Mouse (Mus musculus) heart, embryonic 16.5 days (tissue): ENCODE data around the gene Baiap2l2. TPM values are rescaled to one million over a fixed set of nuclear protein-coding genes. Genes with fewer than 3 reads are reported as not detected.

Source experiments
- ATAC-seq: fragments of 200-750 bp; cut with Nextera tagmentation; replicated peaks from 2 replicates; pipeline ENCODE4 v1.8.0; 2017; ENCODE audit warnings: moderate number of reproducible peaks; ENCODE audit not compliant: insufficient read depth, low FRiP score; ENCODE audit errors: extremely low read depth
- H3K27ac ChIP-seq: fragments of 300-500 bp; sonication (generic); 2 replicates; pipeline ENCODE4 v1.5.1; 2014; ENCODE audit warnings: mild to moderate bottlenecking, low read length, control low read depth, moderate library complexity
- H3K27me3 ChIP-seq: fragments of 300-500 bp; sonication (generic); 2 replicates; pipeline ENCODE4 v1.6.1; 2014; ENCODE audit warnings: low read length, mixed read lengths; ENCODE audit not compliant: control insufficient read depth, insufficient read depth
- H3K36me3 ChIP-seq: fragments of 300-500 bp; sonication (generic); 2 replicates; pipeline ENCODE4 v1.6.1; 2014; ENCODE audit not compliant: control insufficient read depth, insufficient read depth
- H3K4me1 ChIP-seq: fragments of 300-500 bp; sonication (generic); 2 replicates; pipeline ENCODE4 v1.6.1; 2014; ENCODE audit warnings: low read length, mixed read lengths; ENCODE audit not compliant: control insufficient read depth, insufficient read depth
- H3K4me2 ChIP-seq: fragments of 300-500 bp; sonication (generic); 2 replicates; pipeline ENCODE4 v1.6.1; 2014; ENCODE audit warnings: low read depth, mild to moderate bottlenecking, control low read depth, low read length
- H3K4me3 ChIP-seq: fragments of 300-500 bp; sonication (generic); 2 replicates; pipeline ENCODE4 v1.5.1; 2014; ENCODE audit warnings: mild to moderate bottlenecking, control low read depth, low read length
- H3K9ac ChIP-seq: fragments of 300-500 bp; sonication (generic); 2 replicates; pipeline ENCODE4 v1.6.1; 2014; ENCODE audit warnings: low read length, control low read depth
- H3K9me3 ChIP-seq: fragments of 300-500 bp; sonication (generic); replicated peaks from 2 replicates; pipeline ENCODE4 v1.6.1; 2016; ENCODE audit warnings: low read length; ENCODE audit not compliant: control insufficient read depth
- WGBS: fragments of 180-500 bp; shearing (Covaris S2); extraction: QIAGEN DNeasy Blood & Tissue Kit; methylation state at CpG from one replicate; pipeline ENCODE4 v1.1.7; 2014; 5-methylcytosine and 5-hydroxymethylcytosine counted together
- polyA plus RNA-seq: library from polyadenylated mRNA; unstranded; fragments of >200 nt; fragmentation: Nextera tagmentation; extraction: Ambion mirVana; gene quantifications from 2 replicates; pipeline ENCODE4 v1.2.1, GENCODE M21; 2015

Baiap2l2 gene
- polyA plus RNA-seq, 1 experiment from 2014 or later = 17.3 TPM

GRCm38 (mm10) chr15:79306043-79306637 lies 20.8 kb upstream of the Baiap2l2 start:
- Histone ChIP-seq H3K27ac (no peak overlapping the region), H3K27me3 (no peaks in the 10 kb centered on the region), H3K9me3 (no peaks in the 10 kb centered on the region), H3K4me1 (no peaks in the 10 kb centered on the region), H3K4me3 (no peak overlapping the region), H3K4me2 (no peak overlapping the region), H3K36me3 (peaks cover 7% of the 10 kb centered on the region; the same call in 1 of the 2 replicates), H3K9ac (no peak overlapping the region)
- WGBS = 62% methylated on average over 23 of the region's 23 CpGs
- no peak for ATAC-seq

GRCm38 (mm10) chr15:79304832-79305231 lies 19.5 kb upstream of the Baiap2l2 start:
- Histone ChIP-seq H3K27me3 (no peaks in the 10 kb centered on the region), H3K4me3 (no peak overlapping the region), H3K4me2 (no peak overlapping the region), H3K36me3 (no peaks in the 10 kb centered on the region), H3K27ac (no peak overlapping the region), H3K9ac (no peak overlapping the region), H3K9me3 (no peaks in the 10 kb centered on the region), H3K4me1 (no peaks in the 10 kb centered on the region)
- ATAC-seq = no peak
- WGBS = 68% methylated on average over 3 of the region's 5 CpGs

- H3K9ac ChIP-seq = no peak overlapping the region
- WGBS = 86% methylated on average over 8 of the region's 8 CpGs
- H3K9me3 ChIP-seq = no peaks in the 10 kb centered on the region
- no peaks in the 10 kb centered on the region for H3K27me3 ChIP-seq
- ATAC-seq = no peak
- no peaks in the 10 kb centered on the region for H3K36me3 ChIP-seq
- no peak overlapping the region for H3K27ac ChIP-seq
- H3K4me3 ChIP-seq = no peak overlapping the region
- no peaks in the 10 kb centered on the region for H3K4me1 ChIP-seq
- H3K4me2 ChIP-seq = no peak overlapping the region
These were observed 18.4 kb upstream of the Baiap2l2 start for GRCm38 (mm10) chr15:79303725-79304124.

- ATAC-seq = no peak
- 69% methylated on average over 2 of the region's 2 CpGs for WGBS
These were observed 14.3 kb upstream of the Baiap2l2 start for GRCm38 (mm10) chr15:79299563-79300155.

GRCm38 (mm10) chr15:79298553-79298952 lies 13.2 kb upstream of the Baiap2l2 start:
- no peak overlapping the region for H3K4me3 ChIP-seq
- ATAC-seq = no peak
- no peak overlapping the region for H3K27ac ChIP-seq
- no peaks in the 10 kb centered on the region for H3K9me3 ChIP-seq
- no peaks in the 10 kb centered on the region for H3K27me3 ChIP-seq
- 87% methylated on average over 6 of the region's 6 CpGs for WGBS
- H3K4me2 ChIP-seq = no peak overlapping the region
- no peaks in the 10 kb centered on the region for H3K36me3 ChIP-seq
- H3K4me1 ChIP-seq = no peaks in the 10 kb centered on the region
- H3K9ac ChIP-seq = no peak overlapping the region

More at GRCm38 (mm10) chr15:79299563-79300155, 14.3 kb upstream of the Baiap2l2 start:
- Histone ChIP-seq H3K36me3 (no peaks in the 10 kb centered on the region), H3K4me2 (no peak overlapping the region), H3K27me3 (no peaks in the 10 kb centered on the region), H3K4me3 (no peak overlapping the region), H3K9ac (no peak overlapping the region), H3K27ac (no peak overlapping the region), H3K9me3 (no peaks in the 10 kb centered on the region), H3K4me1 (no peaks in the 10 kb centered on the region)

- Histone ChIP-seq H3K27ac (no peak overlapping the region), H3K4me2 (no peak overlapping the region), H3K27me3 (no peaks in the 10 kb centered on the region), H3K4me3 (no peak overlapping the region), H3K9me3 (no peaks in the 10 kb centered on the region), H3K4me1 (no peaks in the 10 kb centered on the region), H3K9ac (no peak overlapping the region), H3K36me3 (no peaks in the 10 kb centered on the region)
- no peak for ATAC-seq
- WGBS = 82% methylated on average over 9 of the region's 9 CpGs
These were observed 7.4 kb upstream of the Baiap2l2 start for GRCm38 (mm10) chr15:79292779-79293178.

- Histone ChIP-seq H3K9me3 (no peaks in the 10 kb centered on the region), H3K27me3 (no peaks in the 10 kb centered on the region), H3K36me3 (no peaks in the 10 kb centered on the region), H3K4me3 (no peak overlapping the region), H3K4me1 (no peaks in the 10 kb centered on the region), H3K27ac (no peak overlapping the region), H3K9ac (no peak overlapping the region), H3K4me2 (no peak overlapping the region)
- no peak for ATAC-seq
- 85% methylated on average over 3 of the region's 3 CpGs for WGBS
These were observed 5.0 kb upstream of the Baiap2l2 start for GRCm38 (mm10) chr15:79290340-79290739.

GRCm38 (mm10) chr15:79289441-79289840 lies 4.1 kb upstream of the Baiap2l2 start:
- H3K4me3 ChIP-seq = no peak overlapping the region
- H3K9ac ChIP-seq = no peak overlapping the region
- H3K4me2 ChIP-seq = no peak overlapping the region
- no peak for ATAC-seq
- H3K36me3 ChIP-seq = no peaks in the 10 kb centered on the region
- no peaks in the 10 kb centered on the region for H3K27me3 ChIP-seq
- 81% methylated on average over 12 of the region's 12 CpGs for WGBS
- no peaks in the 10 kb centered on the region for H3K4me1 ChIP-seq
- no peaks in the 10 kb centered on the region for H3K9me3 ChIP-seq
- H3K27ac ChIP-seq = no peak overlapping the region

- Histone ChIP-seq H3K4me1 (no peaks in the 10 kb centered on the region), H3K27me3 (no peaks in the 10 kb centered on the region), H3K36me3 (no peaks in the 10 kb centered on the region), H3K9ac (no peak overlapping the region), H3K27ac (no peak overlapping the region), H3K9me3 (no peaks in the 10 kb centered on the region), H3K4me2 (no peak overlapping the region), H3K4me3 (no peak overlapping the region)
- 79% methylated on average over 3 of the region's 3 CpGs for WGBS
- no peak for ATAC-seq
These were observed 3.0 kb upstream of the Baiap2l2 start for GRCm38 (mm10) chr15:79288387-79288786.
